10 mouse cellular contexts compared by ENCODE assay signal in genomic region chr1:69785129-69785528, GRCm38 (mm10). TPM values are rescaled to one million over a fixed set of nuclear protein-coding genes. Genes with fewer than 3 reads are reported as not detected.
DNase-seq lines count a peak whose midpoint lies in the region; ATAC-seq lines count a peak whose summit lies in the region.
"Had no signal": no experiment of that assay in that cellular context is flagged by ENCODE, and none has a peak within 500 bp of the region (broad histone marks: within the 10 kb centered on the region; RNA-seq: fewer than 3 reads in every experiment).

No protein-coding gene starts in this region.

- no peaks in the 10 kb centered on the region for H3K9me3 ChIP-seq in forebrain, embryonic 14.5 days (replicated peaks; ENCODE audit: control insufficient read depth, low read length)
- H3K9me3 ChIP-seq in forebrain, embryonic 16.5 days (ENCODE audit: control insufficient read depth, low read length): no peaks in the 10 kb centered on the region
- no peaks in the 10 kb centered on the region for H3K9me3 ChIP-seq in midbrain, embryonic 11.5 days (ENCODE audit: control insufficient read depth, low read length)
- no peaks in the 10 kb centered on the region for H3K9me3 ChIP-seq in midbrain, embryonic 16.5 days (replicated peaks; ENCODE audit: control insufficient read depth, low read length, poor library complexity, severe bottlenecking)
- H3K9me3 ChIP-seq: heart, embryonic 15.5 days; midbrain, embryonic 12.5 days had no signal

- H3K4me2 ChIP-seq in forebrain, embryonic 14.5 days (ENCODE audit: low read length): no peak overlapping the region
- H3K4me2 ChIP-seq in forebrain, embryonic 16.5 days (ENCODE audit: low read length): no peak overlapping the region
- H3K4me2 ChIP-seq in midbrain, embryonic 11.5 days: no peak overlapping the region
- H3K4me2 ChIP-seq in midbrain, embryonic 16.5 days (ENCODE audit: low read length): no peak overlapping the region
- H3K4me2 ChIP-seq: heart, embryonic 15.5 days; midbrain, embryonic 12.5 days had no signal

- no peak overlapping the region for H3K4me3 ChIP-seq in forebrain, embryonic 14.5 days (ENCODE audit: low read depth, low read length)
- H3K4me3 ChIP-seq in forebrain, embryonic 16.5 days (replicated peaks; ENCODE audit: low read length): no peak overlapping the region
- no peak overlapping the region for H3K4me3 ChIP-seq in midbrain, embryonic 11.5 days (ENCODE audit: low read depth, low read length)
- no peak overlapping the region for H3K4me3 ChIP-seq in midbrain, embryonic 16.5 days (ENCODE audit: low read depth, low read length)
- H3K4me3 ChIP-seq: heart, embryonic 15.5 days; midbrain, embryonic 12.5 days had no signal

- 7% methylated on average over 6 of the region's 6 CpGs for WGBS in forebrain, embryonic 14.5 days
- 8% methylated on average over 6 of the region's 6 CpGs for WGBS in forebrain, embryonic 16.5 days
- WGBS in midbrain, embryonic 11.5 days: 8% methylated on average over 6 of the region's 6 CpGs
- 7% methylated on average over 6 of the region's 6 CpGs for WGBS in midbrain, embryonic 16.5 days

- H3K4me1 ChIP-seq in forebrain, embryonic 14.5 days (ENCODE audit: control insufficient read depth, insufficient read depth, low read length): no peaks in the 10 kb centered on the region
- no peaks in the 10 kb centered on the region for H3K4me1 ChIP-seq in forebrain, embryonic 16.5 days (replicated peaks; ENCODE audit: control insufficient read depth, insufficient read depth, low read length)
- no peaks in the 10 kb centered on the region for H3K4me1 ChIP-seq in midbrain, embryonic 11.5 days (ENCODE audit: control insufficient read depth, insufficient read depth, low read length)
- no peaks in the 10 kb centered on the region for H3K4me1 ChIP-seq in midbrain, embryonic 16.5 days (ENCODE audit: control insufficient read depth, insufficient read depth, low read length)
- H3K4me1 ChIP-seq: heart, embryonic 15.5 days; midbrain, embryonic 12.5 days had no signal

- no peaks in the 10 kb centered on the region for H3K27me3 ChIP-seq in forebrain, embryonic 14.5 days (replicated peaks; ENCODE audit: control insufficient read depth, insufficient read depth, low read length)
- no peaks in the 10 kb centered on the region for H3K27me3 ChIP-seq in forebrain, embryonic 16.5 days (replicated peaks; ENCODE audit: control insufficient read depth, insufficient read depth, low read length)
- H3K27me3 ChIP-seq in midbrain, embryonic 11.5 days (ENCODE audit: control insufficient read depth, insufficient read depth, low read length): no peaks in the 10 kb centered on the region
- H3K27me3 ChIP-seq in midbrain, embryonic 16.5 days (ENCODE audit: control insufficient read depth, insufficient read depth, low read depth, low read length): no peaks in the 10 kb centered on the region
- H3K27me3 ChIP-seq: heart, embryonic 15.5 days; midbrain, embryonic 12.5 days had no signal

- no peak for ATAC-seq in forebrain, embryonic 14.5 days
- no peak for ATAC-seq in forebrain, embryonic 16.5 days
- ATAC-seq in midbrain, embryonic 11.5 days (ENCODE audit: low FRiP score): no peak
- ATAC-seq in midbrain, embryonic 16.5 days: no peak

- H3K27ac ChIP-seq in forebrain, embryonic 14.5 days (ENCODE audit: low read depth, low read length): no peak overlapping the region
- H3K27ac ChIP-seq in forebrain, embryonic 16.5 days (ENCODE audit: low read length): no peak overlapping the region
- no peak overlapping the region for H3K27ac ChIP-seq in midbrain, embryonic 11.5 days (ENCODE audit: low read depth, low read length)
- H3K27ac ChIP-seq in midbrain, embryonic 16.5 days (ENCODE audit: low read length): no peak overlapping the region
- H3K27ac ChIP-seq: heart, embryonic 15.5 days; midbrain, embryonic 12.5 days had no signal

- H3K36me3 ChIP-seq in forebrain, embryonic 14.5 days (ENCODE audit: control insufficient read depth, insufficient read depth, low read length): no peaks in the 10 kb centered on the region
- no peaks in the 10 kb centered on the region for H3K36me3 ChIP-seq in forebrain, embryonic 16.5 days (ENCODE audit: control insufficient read depth, insufficient read depth)
- H3K36me3 ChIP-seq in midbrain, embryonic 11.5 days (ENCODE audit: control insufficient read depth, insufficient read depth, low read length): no peaks in the 10 kb centered on the region
- H3K36me3 ChIP-seq in midbrain, embryonic 16.5 days (ENCODE audit: control insufficient read depth, insufficient read depth, low read length): no peaks in the 10 kb centered on the region
- H3K36me3 ChIP-seq: heart, embryonic 15.5 days; midbrain, embryonic 12.5 days had no signal

- DNase-seq in forebrain, embryonic 14.5 days (ENCODE audit: low spot score): peak; percentile 87
- DNase-seq in midbrain, embryonic 11.5 days (ENCODE audit: low spot score, missing footprints): peak; percentile 93
- peak; percentile 68 for DNase-seq in adipocyte (ENCODE audit: low spot score)
- DNase-seq in frontal cortex, postnatal 36 days (ENCODE audit: low spot score in 2 of 2): peak; percentile 20 to 52
- DNase-seq in lung, postnatal 10 days: peak; percentile 35
- DNase-seq in ovary, postnatal 36 days (ENCODE audit: low spot score): no peak

- H3K9ac ChIP-seq in forebrain, embryonic 14.5 days (ENCODE audit: low read length): no peak overlapping the region
- H3K9ac ChIP-seq in forebrain, embryonic 16.5 days (replicated peaks; ENCODE audit: low read depth, low read length): no peak overlapping the region
- H3K9ac ChIP-seq in midbrain, embryonic 11.5 days (ENCODE audit: low read length): no peak overlapping the region
- H3K9ac ChIP-seq in midbrain, embryonic 16.5 days (ENCODE audit: low read depth, low read length): no peak overlapping the region
- H3K9ac ChIP-seq: heart, embryonic 15.5 days; midbrain, embryonic 12.5 days had no signal

RNA-seq across cellular contexts. Expression of gene Spag16, which starts 41.6 kb away (rescaled TPM):
- 1.7 and 2.0 TPM in 2 replicates for polyA plus RNA-seq in forebrain, embryonic 14.5 days (2014; fragmentation: Nextera tagmentation; extraction: Ambion mirVana)
- 1.1 and 1.2 TPM in 2 replicates for polyA plus RNA-seq in forebrain, embryonic 16.5 days (2015; fragmentation: Nextera tagmentation; extraction: Ambion mirVana)
- 2.6 and 3.7 TPM in 2 replicates for polyA plus RNA-seq in midbrain, embryonic 11.5 days (2014; fragmentation: Nextera tagmentation; extraction: Ambion mirVana)
- polyA plus RNA-seq in midbrain, embryonic 16.5 days (2015; fragmentation: Nextera tagmentation; extraction: Ambion mirVana): 2.4 and 2.5 TPM in 2 replicates
